Mouse (Mus musculus) lung, postnatal 14 days (tissue): Measurements from ENCODE around the gene Bcl2l1.

Source experiments
- DNase-seq: peaks from one replicate; pipeline ENCODE4 v3.0.0; 2021

Gene Bcl2l1

GRCm38 (mm10) chr2:152767618-152768271 is 63.8 kb downstream of the Bcl2l1 start:
- peak; percentile 80 for DNase-seq

GRCm38 (mm10) chr2:152766387-152767123 is 65.0 kb downstream of the Bcl2l1 start:
- DNase-seq: peak; percentile 99

DNA sequence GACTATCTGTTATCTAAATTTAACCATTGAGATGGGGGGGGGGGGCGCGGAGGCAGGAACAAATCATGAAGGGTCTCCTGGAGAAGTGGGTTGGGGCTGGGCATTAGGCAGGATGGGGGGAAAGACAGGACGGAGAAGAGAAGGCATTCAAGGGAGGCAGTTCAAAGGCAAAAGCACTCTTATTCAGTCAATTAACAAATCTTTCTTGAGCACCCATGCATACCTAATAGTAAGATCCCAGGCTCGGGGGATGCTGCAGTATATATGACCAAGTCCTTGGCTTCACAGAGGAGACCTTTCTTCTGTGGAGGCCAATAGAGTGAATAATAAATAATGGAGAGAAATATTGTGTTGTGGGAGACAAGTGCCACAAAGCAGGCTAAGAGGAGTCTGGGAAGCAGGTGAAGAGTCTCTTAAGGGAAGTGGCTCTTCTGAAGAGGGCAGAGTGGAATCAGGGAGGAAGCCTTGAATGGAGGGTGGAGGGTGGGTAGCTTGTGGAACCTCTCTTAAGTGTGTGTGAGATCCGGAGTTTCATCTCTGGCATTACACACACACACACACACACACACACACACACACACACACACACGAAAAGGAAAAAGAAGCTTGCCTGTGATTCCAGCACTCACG is 66.4 kb downstream of the Bcl2l1 start:
- DNase-seq: no peak

DNA sequence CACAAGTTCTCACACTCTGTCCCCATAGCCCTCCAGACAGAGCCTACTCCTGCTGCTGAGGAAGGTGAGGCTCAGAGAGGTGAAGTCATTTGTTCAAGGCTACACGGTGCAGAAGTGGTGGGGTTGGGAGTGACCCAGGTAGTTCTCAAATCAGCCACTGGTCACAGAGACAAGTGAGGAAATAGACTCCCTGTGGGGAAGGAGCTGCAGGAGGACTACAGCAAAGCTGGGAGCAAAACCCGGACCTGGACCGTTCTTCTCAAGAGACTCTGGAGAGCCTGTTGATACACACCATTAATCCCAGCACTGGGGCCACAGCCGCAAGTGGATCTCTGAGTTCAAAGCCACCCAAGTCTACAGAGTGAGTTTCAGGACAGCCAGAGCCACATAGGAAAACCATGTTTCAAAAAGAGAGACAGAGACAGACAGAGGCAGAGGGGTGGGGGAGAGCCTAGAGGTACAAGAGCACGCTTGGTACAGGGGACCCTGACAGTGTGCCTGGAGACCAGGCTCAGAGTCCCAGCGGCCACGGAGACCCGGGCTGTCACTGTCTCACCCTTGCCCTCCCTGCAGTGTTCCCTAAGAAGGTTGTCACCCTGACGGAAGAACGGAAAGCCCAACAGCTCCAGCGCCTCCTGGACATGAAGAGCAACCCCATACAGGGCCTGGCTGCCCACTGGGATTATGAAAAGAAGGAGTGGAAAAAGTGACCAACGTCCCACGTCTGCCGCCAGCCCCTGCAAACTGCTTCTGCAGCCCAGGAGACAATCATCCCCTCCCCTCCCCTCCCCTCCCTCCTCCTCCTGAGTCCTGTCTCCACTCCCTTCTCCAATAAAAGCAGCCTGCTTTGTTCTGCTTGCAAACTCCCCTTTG is 67.1 kb downstream of the Bcl2l1 start:
- no peak for DNase-seq

DNA sequence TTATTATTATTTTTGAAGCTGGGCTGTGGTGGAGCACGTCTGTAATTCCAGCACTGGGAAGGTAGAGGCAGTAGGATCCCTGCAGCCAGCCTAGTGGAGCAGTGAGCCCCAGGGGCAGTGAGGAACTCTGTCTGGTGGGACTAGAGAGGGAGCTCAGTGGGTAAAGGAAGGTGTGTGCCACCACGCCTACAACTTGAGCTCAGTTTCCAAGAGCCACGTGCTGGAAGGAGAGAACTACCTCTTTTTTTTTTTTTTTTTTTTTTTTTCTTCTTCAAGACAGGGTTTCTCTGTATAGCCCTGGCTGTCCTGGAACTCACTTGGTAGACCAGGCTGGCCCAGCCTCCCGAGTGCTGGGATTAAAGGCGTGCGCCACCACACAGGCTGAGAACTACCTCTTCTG is 68.2 kb downstream of the Bcl2l1 start:
- no peak for DNase-seq

- no peak for DNase-seq
Measured at GRCm38 (mm10) chr2:152758351-152758750, 73.2 kb downstream of the Bcl2l1 start.

DNA sequence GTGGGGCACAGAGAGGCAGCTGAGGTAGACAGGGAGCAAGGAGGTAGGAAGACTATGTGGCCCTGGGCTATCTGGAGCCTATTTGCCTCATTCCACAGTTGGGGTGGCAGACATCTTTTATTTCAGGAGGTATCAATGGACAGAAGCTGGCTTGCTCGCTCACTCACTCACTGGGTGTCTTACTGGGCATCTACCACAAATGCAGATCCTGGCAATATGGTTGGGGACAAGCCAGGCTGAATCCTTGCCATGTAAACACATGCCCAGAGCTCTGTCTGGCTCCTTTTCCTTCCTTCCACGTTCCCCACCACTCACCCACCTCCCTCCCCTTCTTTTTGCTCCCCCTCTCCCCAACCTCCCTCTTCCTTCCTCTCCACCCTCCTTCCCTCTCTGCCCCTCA is 74.0 kb downstream of the Bcl2l1 start:
- DNase-seq: no peak

GRCm38 (mm10) chr2:152756474-152757393 is 74.8 kb downstream of the Bcl2l1 start:
- no peak for DNase-seq

DNA sequence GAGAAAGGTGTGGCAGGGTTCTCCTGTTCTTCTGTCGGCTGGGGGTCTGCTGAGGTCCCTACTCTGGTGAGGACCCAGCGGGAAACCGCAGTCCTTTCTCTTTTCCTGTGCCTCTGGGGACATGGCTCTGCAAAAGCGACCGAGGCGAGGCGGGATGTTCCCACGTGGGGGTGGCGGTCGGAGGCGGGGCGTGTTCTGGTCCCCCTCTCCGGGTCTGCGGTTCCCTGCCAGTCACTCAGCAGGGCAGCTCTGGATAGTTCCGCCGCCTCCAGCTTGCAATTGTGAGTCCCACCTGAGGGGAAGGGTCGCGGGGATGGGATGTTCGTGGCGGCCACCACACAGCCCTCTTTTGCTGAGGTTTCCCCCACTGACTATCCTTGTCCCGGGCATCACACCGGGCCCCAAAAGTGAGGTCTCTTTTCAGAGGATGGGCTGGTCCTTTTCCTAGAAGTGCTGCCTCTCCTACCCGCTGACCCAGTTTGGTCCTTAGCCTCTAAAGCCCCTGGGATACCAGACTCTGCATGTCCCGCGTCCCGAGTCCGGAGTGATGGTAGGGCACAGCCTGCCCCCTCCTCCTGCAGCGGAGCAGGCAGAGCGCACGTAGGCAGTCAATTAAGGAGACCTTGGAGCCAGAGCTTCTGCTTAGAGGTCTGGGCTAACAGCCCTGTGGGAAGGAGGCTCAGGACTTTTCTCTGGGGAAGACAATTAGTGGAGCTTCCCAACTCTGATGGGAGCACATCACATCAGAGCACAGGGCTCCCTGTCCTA is 77.4 kb downstream of the Bcl2l1 start, which contains the start of gene Cox4i2:
Cox4i2 (plus strand) TSS at position 230 of the 768 bp plus-strand sequence.
- peak; percentile 42 for DNase-seq

GRCm38 (mm10) chr2:152742435-152742834 is 89.1 kb downstream of the Bcl2l1 start:
- DNase-seq: peak; percentile 85

DNA sequence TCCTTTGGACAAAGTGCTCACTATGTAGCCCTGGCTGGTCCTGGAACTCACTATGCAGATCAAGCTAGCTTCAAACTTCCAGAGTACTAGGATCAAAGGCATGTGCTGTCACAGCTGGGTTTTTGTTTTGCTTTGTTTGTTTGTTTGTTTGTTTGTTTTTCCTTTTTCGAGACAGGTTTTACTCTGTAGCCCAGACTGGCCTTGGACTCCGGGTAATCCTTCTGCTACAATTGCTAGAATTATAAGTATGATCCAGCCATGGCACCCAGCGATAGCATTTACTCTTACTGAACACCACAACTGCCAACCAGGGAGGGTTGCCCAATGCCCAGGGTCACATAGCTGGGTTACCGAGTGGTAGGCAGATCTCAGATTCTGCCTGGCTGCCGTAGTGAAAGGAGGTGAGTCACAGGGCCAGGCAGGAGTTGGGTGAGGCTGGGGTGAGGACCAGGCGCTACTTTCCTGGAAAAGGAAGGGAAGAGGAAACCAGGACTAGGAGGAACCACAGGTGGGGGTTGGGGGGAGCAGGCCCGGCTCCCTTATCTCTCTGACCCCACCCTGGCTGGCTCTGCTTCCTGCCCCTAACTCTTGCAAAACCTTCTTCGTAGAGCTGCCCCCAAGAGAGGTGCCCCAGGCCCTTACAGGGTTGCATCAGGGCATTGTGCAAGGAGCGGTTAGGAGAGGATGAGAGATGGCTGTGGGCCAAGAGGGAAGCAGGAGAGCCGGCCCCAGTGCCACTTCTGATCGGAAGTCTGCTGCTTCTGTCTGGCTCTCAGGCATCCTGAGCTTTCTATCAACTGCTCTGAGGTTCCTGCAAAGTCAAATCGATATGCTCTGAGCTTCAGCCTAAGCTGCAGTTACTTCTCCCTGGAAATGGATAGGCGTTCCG is 90.1 kb downstream of the Bcl2l1 start:
- peak; percentile 91 for DNase-seq

- no peak for DNase-seq
Measured at GRCm38 (mm10) chr2:152740490-152740889, 91.0 kb downstream of the Bcl2l1 start.

- DNase-seq: no peak
Measured at GRCm38 (mm10) chr2:152739842-152740260, 91.7 kb downstream of the Bcl2l1 start.

DNA sequence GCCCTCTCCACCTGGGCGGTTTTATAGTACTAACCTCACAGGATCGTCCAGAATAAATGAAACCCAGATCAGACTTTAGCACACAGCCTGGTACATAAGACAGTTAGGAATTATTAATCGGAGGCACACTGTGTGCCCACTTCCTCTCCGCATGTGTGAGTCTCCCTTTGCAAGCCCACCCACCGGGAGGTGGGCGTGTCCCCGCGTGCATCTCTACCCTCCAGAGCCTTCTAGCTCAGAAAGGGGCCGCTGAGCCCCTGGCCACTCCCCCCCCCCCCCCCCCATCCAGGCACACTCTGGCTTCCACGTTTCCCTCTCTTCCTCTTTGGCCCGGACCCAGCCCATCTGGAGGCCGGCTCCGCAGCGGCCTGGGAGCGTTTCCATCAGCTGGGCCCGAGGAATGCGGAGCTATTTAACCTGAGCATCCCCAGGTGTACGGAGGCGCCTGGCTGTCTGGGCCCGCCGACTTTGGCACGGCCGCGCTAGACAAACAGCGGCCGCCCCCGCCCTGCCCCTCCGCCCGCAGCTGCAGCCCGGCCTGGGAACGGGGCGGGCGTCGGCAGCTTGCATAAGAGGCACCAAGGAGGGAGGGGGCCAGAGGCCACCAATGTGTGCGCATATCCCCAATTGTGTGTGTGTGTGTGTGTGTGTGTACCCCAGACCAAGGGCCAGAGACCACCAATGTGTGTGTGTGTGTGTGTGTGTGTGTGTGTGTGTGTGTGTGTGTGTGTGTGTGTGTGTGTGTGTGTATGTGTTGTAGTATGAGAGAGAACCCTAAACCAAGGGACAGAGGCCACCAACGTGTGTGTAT is 92.3 kb downstream of the Bcl2l1 start:
- DNase-seq: peak; percentile 83

GRCm38 (mm10) chr2:152738341-152738740 is 93.2 kb downstream of the Bcl2l1 start:
- no peak for DNase-seq

DNA sequence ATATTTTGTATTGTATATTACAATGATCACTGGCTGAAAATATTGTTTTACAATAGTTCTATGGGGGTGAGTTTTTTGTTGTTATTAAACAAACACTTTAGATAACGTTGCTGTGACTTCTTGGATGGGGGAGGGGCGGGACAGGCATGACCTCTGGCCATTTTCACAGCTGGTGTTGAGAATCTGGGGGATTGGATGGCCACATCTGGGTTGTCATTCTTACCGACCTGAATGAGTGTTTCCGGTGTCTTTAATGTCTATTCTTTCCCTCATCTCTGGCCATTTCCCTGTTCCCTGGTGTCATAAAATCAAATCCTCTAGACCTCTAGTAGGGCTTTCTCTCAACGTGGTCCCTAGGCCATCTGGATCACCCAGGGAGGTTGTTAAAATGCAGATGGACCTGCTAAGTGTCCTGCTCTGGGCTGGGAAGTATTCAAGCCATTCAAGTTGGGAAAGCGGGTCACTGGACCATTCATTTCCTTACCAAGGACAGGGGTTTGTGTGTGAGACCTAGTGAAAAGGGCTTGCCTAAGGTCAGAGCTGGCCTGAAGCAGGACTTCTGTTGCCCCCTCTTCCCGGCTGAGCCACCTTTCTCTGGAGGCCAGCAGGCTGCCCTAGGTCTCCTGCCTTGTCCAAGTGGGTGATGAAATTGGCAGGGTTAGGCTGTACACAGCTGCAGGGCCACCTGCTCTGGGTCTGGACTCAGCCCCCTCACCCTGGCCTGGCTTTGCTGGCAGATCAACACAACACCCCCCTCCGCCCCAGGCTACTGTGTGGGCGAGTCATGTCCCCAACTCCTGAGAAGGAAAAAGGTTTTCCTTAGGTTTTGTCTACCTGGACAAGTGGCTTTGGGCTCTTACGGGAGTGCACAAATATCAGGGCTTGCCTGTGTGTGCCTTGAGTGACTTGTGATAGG is 94.0 kb downstream of the Bcl2l1 start:
- no peak for DNase-seq

GRCm38 (mm10) chr2:152736748-152737147 is 94.8 kb downstream of the Bcl2l1 start:
- DNase-seq: no peak

GRCm38 (mm10) chr2:152736090-152736601 is 95.4 kb downstream of the Bcl2l1 start, which contains the start of gene Id1:
Id1 (plus strand) TSS chr2:152736251.
- DNase-seq: peak; percentile 91
